Mouse (Mus musculus) heart, embryonic 14.5 days (tissue): ENCODE measurements around the gene Cela3b. TPM values are rescaled to one million over a fixed set of nuclear protein-coding genes. Genes with fewer than 3 reads are reported as not detected.
"Not testable (repeated sequence)": the region's sequence is repeated elsewhere in the genome, so short reads cannot be mapped to it uniquely, and the experiment has no call there.

Experiments used
- ATAC-seq: fragments of 200-750 bp; cut with Nextera tagmentation; 2 replicates; pipeline ENCODE4 v1.8.0; 2017; ENCODE audit warnings: low read depth, moderate TSS enrichment; ENCODE audit not compliant: insufficient number of reproducible peaks, insufficient read depth, low FRiP score
- H3K27ac ChIP-seq, 2 experiments: fragments of 200-500 bp in 1 of 2; fragments of 300-500 bp in 1 of 2; sonication (generic) in 1 of 2; replicated peaks in 1 of 2; 2 replicates each; pipeline ENCODE4 v1.5.1; 2012 to 2014; ENCODE audit warnings: low read depth in 2 of 2, low read length in 2 of 2, control low read depth in 1 of 2, mild to moderate bottlenecking in 1 of 2, mixed read lengths in 1 of 2; ENCODE audit not compliant: control insufficient read depth in 1 of 2, insufficient read depth in 1 of 2
- H3K27me3 ChIP-seq: fragments of 300-500 bp; sonication (generic); 2 replicates; pipeline ENCODE4 v1.6.1; 2014; ENCODE audit warnings: mild to moderate bottlenecking, low read length, control low read depth; ENCODE audit not compliant: control insufficient read depth, insufficient read depth
- H3K36me3 ChIP-seq: fragments of 300-500 bp; sonication (generic); 2 replicates; pipeline ENCODE4 v1.6.1; 2014; ENCODE audit warnings: mild to moderate bottlenecking, control low read depth, low read length, mixed read lengths; ENCODE audit not compliant: control insufficient read depth, insufficient read depth
- H3K4me1 ChIP-seq, 2 experiments: fragments of 200-500 bp in 1 of 2; fragments of 300-500 bp in 1 of 2; sonication (generic) in 1 of 2; 2 replicates each; pipeline ENCODE4 v1.6.1; 2012 to 2014; ENCODE audit warnings: low read length in 2 of 2, control low read depth in 1 of 2, mixed read lengths in 1 of 2; ENCODE audit not compliant: control insufficient read depth in 2 of 2, insufficient read depth in 2 of 2
- H3K4me2 ChIP-seq: fragments of 300-500 bp; sonication (generic); 2 replicates; pipeline ENCODE4 v1.6.1; 2014; ENCODE audit warnings: mild to moderate bottlenecking, low read length
- H3K4me3 ChIP-seq, 2 experiments: fragments of 200-500 bp in 1 of 2; fragments of 300-500 bp in 1 of 2; sonication (generic) in 1 of 2; 2 replicates each; pipeline ENCODE4 v1.5.1; 2012 to 2014; ENCODE audit warnings: low read length in 2 of 2, mild to moderate bottlenecking in 2 of 2, control low read depth in 1 of 2, low read depth in 1 of 2, moderate library complexity in 1 of 2; ENCODE audit not compliant: control insufficient read depth in 1 of 2, insufficient read depth in 1 of 2
- H3K9ac ChIP-seq: fragments of 300-500 bp; sonication (generic); 2 replicates; pipeline ENCODE4 v1.6.1; 2014; ENCODE audit warnings: mild to moderate bottlenecking, low read length
- H3K9me3 ChIP-seq: fragments of 300-500 bp; sonication (generic); 2 replicates; pipeline ENCODE4 v1.6.1; 2016; ENCODE audit warnings: low read length, control low read depth; ENCODE audit not compliant: control insufficient read depth
- WGBS: fragments of 180-500 bp; shearing (Covaris S2); extraction: QIAGEN DNeasy Blood & Tissue Kit; methylation state at CpG from one replicate; pipeline ENCODE4 v1.1.7; 2014; 5-methylcytosine and 5-hydroxymethylcytosine counted together
- polyA plus RNA-seq: library from polyadenylated mRNA; unstranded; fragments of >200 nt; fragmentation: Nextera tagmentation; extraction: Ambion mirVana; gene quantifications from 2 replicates; pipeline ENCODE4 v1.2.1, GENCODE M21; 2014

Gene Cela3b
- polyA plus RNA-seq, 1 experiment from 2014 or later, result not detected

DNA sequence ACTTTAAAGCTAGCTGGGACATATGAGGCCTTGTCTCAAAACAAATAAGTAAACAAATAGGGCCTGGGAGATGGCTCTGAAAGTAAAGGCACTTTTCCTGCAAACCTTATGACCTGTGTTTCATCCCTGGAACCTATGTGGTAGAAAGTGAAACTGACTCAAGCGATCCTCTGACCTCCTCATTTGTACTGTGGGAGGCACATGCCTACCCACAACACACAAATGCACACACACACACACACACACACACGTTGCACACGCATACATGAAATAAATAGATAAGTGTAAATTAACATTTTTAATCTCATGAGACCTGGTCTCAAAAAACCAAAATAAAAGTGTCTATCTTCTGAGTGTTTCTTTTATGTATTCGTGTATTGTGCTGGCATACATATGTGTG, 15.5 kb upstream of the Cela3b start:
- Histone ChIP-seq H3K27me3 (no peaks in the 10 kb centered on the region), H3K9me3 (no peaks in the 10 kb centered on the region), H3K9ac (no peak overlapping the region), H3K4me3 (no peak overlapping the region), H3K4me2 (no peak overlapping the region), H3K36me3 (no peaks in the 10 kb centered on the region), H3K4me1 (peaks cover 22 to 28% of the 10 kb centered on the region in 2 experiments), H3K27ac (no peak overlapping the region)
- ATAC-seq, result no peak
- WGBS, result 90% methylated on average over 4 of the region's 4 CpGs

DNA sequence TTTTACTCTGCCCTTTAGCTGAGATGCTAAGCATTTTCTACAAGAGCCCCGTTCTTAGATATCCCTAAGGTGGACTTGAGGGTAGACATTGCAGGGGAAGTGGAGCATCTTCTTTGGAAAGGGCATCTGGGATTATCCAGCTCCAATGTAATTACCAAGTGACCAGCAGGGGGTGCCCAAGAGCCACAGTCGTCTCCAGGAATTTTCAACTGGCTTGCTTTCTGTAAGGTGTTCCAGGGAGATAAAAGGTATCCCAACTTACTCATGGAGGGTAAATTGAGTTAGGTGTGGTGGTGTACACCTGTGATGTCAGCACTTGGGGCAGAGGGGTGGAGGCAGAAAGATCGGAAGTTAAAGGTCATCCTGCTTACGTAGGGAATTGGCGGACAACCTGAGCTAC, 13.3 kb upstream of the Cela3b start:
- H3K4me3 ChIP-seq, result no peak overlapping the region
- no peaks in the 10 kb centered on the region for H3K36me3 ChIP-seq
- H3K27ac ChIP-seq, result no peak overlapping the region
- 28% methylated on average over 5 of the region's 5 CpGs for WGBS
- no peak overlapping the region for H3K9ac ChIP-seq
- no peaks in the 10 kb centered on the region for H3K27me3 ChIP-seq
- peak overlapping the region; percentile 25 for H3K4me2 ChIP-seq
- H3K4me1 ChIP-seq, result peaks cover 13 to 18% of the 10 kb centered on the region in 2 experiments
- ATAC-seq, result no peak
- no peaks in the 10 kb centered on the region for H3K9me3 ChIP-seq

DNA sequence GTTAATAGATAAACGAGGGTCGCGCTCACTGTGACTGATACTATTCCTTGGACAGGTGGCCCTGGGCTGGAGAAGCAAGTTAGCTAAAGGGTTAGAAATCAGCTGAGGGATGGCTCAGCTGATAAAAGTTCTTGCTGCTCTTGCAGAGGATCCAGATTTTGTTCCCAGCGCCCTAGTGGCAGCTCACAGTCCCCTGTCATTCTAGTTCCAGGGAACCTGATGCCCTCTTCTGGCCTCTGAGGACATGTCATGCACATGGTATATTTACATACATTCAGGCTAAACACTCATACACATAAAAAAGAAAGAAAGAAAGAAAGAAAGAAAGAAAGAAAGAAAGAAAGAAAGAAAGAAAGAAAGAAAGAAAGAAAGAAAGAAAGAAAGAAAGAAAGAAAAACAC, 11.0 kb upstream of the Cela3b start:
- no peak for ATAC-seq
- no peak overlapping the region for H3K27ac ChIP-seq
- no peak overlapping the region for H3K4me2 ChIP-seq
- H3K4me1 ChIP-seq, result peaks cover 3 to 4% of the 10 kb centered on the region in 2 experiments; a peak in 2 of 4 replicates
- no peaks in the 10 kb centered on the region for H3K9me3 ChIP-seq
- no peaks in the 10 kb centered on the region for H3K36me3 ChIP-seq
- H3K27me3 ChIP-seq, result no peaks in the 10 kb centered on the region
- WGBS, result 85% methylated on average over 4 of the region's 4 CpGs
- H3K4me3 ChIP-seq, result no peak overlapping the region
- H3K9ac ChIP-seq, result no peak overlapping the region

- Histone ChIP-seq H3K9ac (no peak overlapping the region), H3K4me2 (no peak overlapping the region), H3K4me1 (peaks cover 1 to 5% of the 10 kb centered on the region in 2 experiments; a peak in 2 of 4 replicates), H3K27ac (no peak overlapping the region), H3K36me3 (no peaks in the 10 kb centered on the region), H3K4me3 (no peak overlapping the region), H3K27me3 (no peaks in the 10 kb centered on the region), H3K9me3 (no peaks in the 10 kb centered on the region)
- WGBS, result 73% methylated on average over 8 of the region's 8 CpGs
- no peak for ATAC-seq
Observed at GRCm38 (mm10) chr4:137438842-137439241, 8.5 kb upstream of the Cela3b start.

DNA sequence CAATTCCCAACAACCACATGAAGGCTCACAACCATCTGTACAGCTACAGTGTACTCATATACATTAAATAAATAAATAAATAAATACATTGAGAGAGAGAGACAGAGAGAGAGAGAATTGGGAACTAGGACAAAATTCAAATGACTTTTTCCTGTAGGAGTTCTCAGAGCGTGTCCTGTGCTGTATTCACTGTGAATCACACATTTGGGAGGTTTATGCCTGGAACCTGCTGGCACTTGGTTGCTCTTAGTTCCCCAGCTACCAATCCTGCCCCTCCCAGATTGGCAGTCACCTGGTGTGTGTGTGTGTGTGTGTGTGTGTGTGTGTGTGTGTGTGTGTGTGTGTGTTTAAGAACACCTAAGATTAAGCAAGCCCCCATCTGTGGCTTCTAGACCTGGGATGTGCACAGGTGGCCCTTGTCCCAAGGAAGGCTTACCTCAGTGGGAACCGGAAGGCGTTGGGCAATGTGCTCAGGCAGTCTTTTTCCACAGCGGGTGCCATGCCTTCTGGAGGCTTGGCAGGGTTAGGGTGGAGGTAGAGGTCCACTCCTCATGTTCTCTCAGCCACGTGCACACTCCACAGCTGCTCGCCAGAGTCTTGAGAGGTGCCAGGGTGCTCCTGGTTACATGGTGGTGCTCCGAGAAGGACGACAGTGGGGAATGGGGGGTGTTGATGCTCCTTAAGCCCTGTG, 6.8 kb upstream of the Cela3b start:
- WGBS, result 89% methylated on average over 8 of the region's 8 CpGs
- H3K4me1 ChIP-seq, result peaks cover 2 to 13% of the 10 kb centered on the region in 2 experiments; a peak in 3 of 4 replicates
- ATAC-seq, result no peak

GRCm38 (mm10) chr4:137432700-137433550, 2.6 kb upstream of the Cela3b start:
- H3K4me3 ChIP-seq, H3K4me2 ChIP-seq, H3K9ac ChIP-seq, H3K27me3 ChIP-seq, H3K36me3 ChIP-seq, H3K9me3 ChIP-seq: not testable (repeated sequence)
- ATAC-seq, result 0 out of 2 replicates have a peak, but pooled peaks have one; percentile 33
- WGBS, result 34% methylated on average over 10 of the region's 10 CpGs
- H3K4me1 ChIP-seq, result peaks cover 2 to 15% of the 10 kb centered on the region in 2 experiments; a peak in 3 of 4 replicates
- peak overlapping the region; percentile 49 to 51 for H3K27ac ChIP-seq

More for the DNA sequence above, 6.8 kb upstream of the Cela3b start:
- Histone ChIP-seq H3K4me2 (no peak overlapping the region), H3K27me3 (no peaks in the 10 kb centered on the region), H3K9me3 (no peaks in the 10 kb centered on the region), H3K27ac (no peak overlapping the region), H3K9ac (no peak overlapping the region), H3K4me3 (no peak overlapping the region), H3K36me3 (no peaks in the 10 kb centered on the region)

GRCm38 (mm10) chr4:137417712-137418564, 12.4 kb downstream of the Cela3b start:
- Histone ChIP-seq H3K27me3 (no peaks in the 10 kb centered on the region), H3K36me3 (no peaks in the 10 kb centered on the region), H3K4me2 (no peak overlapping the region), H3K27ac (no peak overlapping the region), H3K4me3 (no peak overlapping the region), H3K9ac (no peak overlapping the region), H3K9me3 (no peaks in the 10 kb centered on the region), H3K4me1 (no peaks in the 10 kb centered on the region)
- 59% methylated on average over 11 of the region's 11 CpGs for WGBS
- no peak for ATAC-seq
